Mouse (Mus musculus): ENCODE data around the gene Iqgap2. TPM values are rescaled to one million over a fixed set of nuclear protein-coding genes. Genes with fewer than 3 reads are reported as not detected.

The Iqgap2 gene
- polyA plus RNA-seq, 1 experiment, result 15.5 TPM

- peaks cover 2% of the 10 kb centered on the region; the same call in 1 of the 2 replicates for H3K4me1 ChIP-seq (ENCODE audit: control insufficient read depth, insufficient read depth, low read length)
- H3K4me3 ChIP-seq (replicated peaks; ENCODE audit: control insufficient read depth, low read depth, low read length), result peak overlapping the region; percentile 63
- peak overlapping the region; percentile 89 for H3K27ac ChIP-seq (ENCODE audit: control insufficient read depth, insufficient read depth, low read depth, low read length, poor library complexity)
- TF ChIP-seq POLR2A (IDR thresholded peaks at IDR 0.05; ENCODE audit: borderline replicate concordance, control insufficient read depth, low read depth, low read length) (0 out of 2 replicates have a peak, but pooled peaks have one; percentile 9), CTCF (IDR thresholded peaks at IDR 0.05; ENCODE audit: control insufficient read depth, insufficient read depth, low read length) (peak; percentile 49)
- under 1% methylated on average over 33 of the region's 33 CpGs for WGBS
Measured at GRCm38 (mm10) chr13:95890851-95891471, 761 bp downstream of the Iqgap2 start.

- WGBS, result 44% methylated on average over 8 of the region's 8 CpGs
- TF ChIP-seq CTCF (IDR thresholded peaks at IDR 0.05; ENCODE audit: control insufficient read depth, insufficient read depth, low read length) (no peak), POLR2A (IDR thresholded peaks at IDR 0.05; ENCODE audit: borderline replicate concordance, control insufficient read depth, low read depth, low read length) (no peak)
- H3K4me1 ChIP-seq (ENCODE audit: control insufficient read depth, insufficient read depth, low read length), result peaks cover 2% of the 10 kb centered on the region; the same call in 1 of the 2 replicates
- peak overlapping the region; percentile 3 for H3K4me3 ChIP-seq (replicated peaks; ENCODE audit: control insufficient read depth, low read depth, low read length)
- no peak overlapping the region for H3K27ac ChIP-seq (ENCODE audit: control insufficient read depth, insufficient read depth, low read depth, low read length, poor library complexity)
Measured at GRCm38 (mm10) chr13:95889981-95890545, 1.7 kb downstream of the Iqgap2 start.

GRCm38 (mm10) chr13:95889366-95889765 is 2.4 kb downstream of the Iqgap2 start:
- TF ChIP-seq CTCF (IDR thresholded peaks at IDR 0.05; ENCODE audit: control insufficient read depth, insufficient read depth, low read length) (no peak), POLR2A (IDR thresholded peaks at IDR 0.05; ENCODE audit: borderline replicate concordance, control insufficient read depth, low read depth, low read length) (no peak)
- no peak overlapping the region for H3K4me3 ChIP-seq (replicated peaks; ENCODE audit: control insufficient read depth, low read depth, low read length)
- 80% methylated on average over 10 of the region's 10 CpGs for WGBS
- H3K27ac ChIP-seq (ENCODE audit: control insufficient read depth, insufficient read depth, low read depth, low read length, poor library complexity), result no peak overlapping the region
- H3K4me1 ChIP-seq (ENCODE audit: control insufficient read depth, insufficient read depth, low read length), result peaks cover 2% of the 10 kb centered on the region; the same call in 1 of the 2 replicates

DNA sequence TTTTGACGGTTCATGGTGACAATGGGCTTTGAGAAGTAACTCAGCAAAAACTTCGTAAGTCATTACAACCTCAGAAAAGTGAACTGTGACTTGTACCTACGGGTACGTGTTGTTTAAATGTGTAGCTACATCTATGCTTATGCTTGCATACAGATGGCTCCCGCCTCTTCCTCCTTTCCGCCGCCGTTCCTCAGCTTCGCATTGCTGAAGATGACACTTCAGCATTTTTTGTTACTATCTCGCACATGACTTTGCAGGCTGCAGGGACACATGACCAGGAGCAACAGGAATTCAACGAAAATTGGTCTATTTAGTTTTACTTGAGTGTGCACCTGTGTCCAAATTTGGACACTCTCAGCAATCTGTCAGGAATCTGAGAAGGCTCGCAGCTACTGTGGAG is 3.1 kb downstream of the Iqgap2 start:
- Histone ChIP-seq H3K4me1 (ENCODE audit: control insufficient read depth, insufficient read depth, low read length) (peaks cover 4% of the 10 kb centered on the region; the same call in 1 of the 2 replicates), H3K4me3 (replicated peaks; ENCODE audit: control insufficient read depth, low read depth, low read length) (no peak overlapping the region), H3K27ac (ENCODE audit: control insufficient read depth, insufficient read depth, low read depth, low read length, poor library complexity) (no peak overlapping the region)
- TF ChIP-seq CTCF (IDR thresholded peaks at IDR 0.05; ENCODE audit: control insufficient read depth, insufficient read depth, low read length) (no peak), POLR2A (IDR thresholded peaks at IDR 0.05; ENCODE audit: borderline replicate concordance, control insufficient read depth, low read depth, low read length) (no peak)
- WGBS, result 54% methylated on average over 12 of the region's 12 CpGs

GRCm38 (mm10) chr13:95888170-95888569 is 3.6 kb downstream of the Iqgap2 start:
- no peak overlapping the region for H3K27ac ChIP-seq (ENCODE audit: control insufficient read depth, insufficient read depth, low read depth, low read length, poor library complexity)
- no peak for TF ChIP-seq CTCF (IDR thresholded peaks at IDR 0.05; ENCODE audit: control insufficient read depth, insufficient read depth, low read length)
- WGBS, result 47% methylated on average over 4 of the region's 4 CpGs
- peaks cover 4% of the 10 kb centered on the region; the same call in 1 of the 2 replicates for H3K4me1 ChIP-seq (ENCODE audit: control insufficient read depth, insufficient read depth, low read length)
- H3K4me3 ChIP-seq (replicated peaks; ENCODE audit: control insufficient read depth, low read depth, low read length), result no peak overlapping the region

GRCm38 (mm10) chr13:95887375-95887774 is 4.3 kb downstream of the Iqgap2 start:
- H3K27ac ChIP-seq (ENCODE audit: control insufficient read depth, insufficient read depth, low read depth, low read length, poor library complexity), result no peak overlapping the region
- no peak overlapping the region for H3K4me3 ChIP-seq (replicated peaks; ENCODE audit: control insufficient read depth, low read depth, low read length)
- 74% methylated on average over 7 of the region's 7 CpGs for WGBS
- peaks cover 2% of the 10 kb centered on the region; the same call in 1 of the 2 replicates for H3K4me1 ChIP-seq (ENCODE audit: control insufficient read depth, insufficient read depth, low read length)
- TF ChIP-seq POLR2A (IDR thresholded peaks at IDR 0.05; ENCODE audit: borderline replicate concordance, control insufficient read depth, low read depth, low read length) (no peak), CTCF (IDR thresholded peaks at IDR 0.05; ENCODE audit: control insufficient read depth, insufficient read depth, low read length) (no peak)

DNA sequence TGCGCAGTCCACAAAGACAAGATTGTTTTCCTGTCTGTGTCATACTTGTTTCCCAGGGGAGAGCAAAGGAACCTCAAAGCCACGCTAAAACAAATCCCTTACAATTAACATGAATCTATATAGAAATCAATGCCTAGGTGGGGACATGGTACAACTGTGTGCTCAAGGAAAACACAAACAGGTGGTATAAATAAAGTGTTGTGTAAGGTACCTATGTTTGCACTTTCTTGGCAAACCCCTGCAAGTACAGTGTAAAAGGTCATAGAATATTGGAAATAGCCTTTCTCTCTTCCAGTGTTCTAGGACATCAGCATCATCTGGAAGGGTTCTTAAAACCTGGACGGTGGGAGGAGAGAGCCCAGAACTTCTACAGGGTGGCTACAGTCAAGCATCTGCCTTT is 7.3 kb downstream of the Iqgap2 start:
- TF ChIP-seq CTCF (IDR thresholded peaks at IDR 0.05; ENCODE audit: control insufficient read depth, insufficient read depth, low read length) (no peak), POLR2A (IDR thresholded peaks at IDR 0.05; ENCODE audit: borderline replicate concordance, control insufficient read depth, low read depth, low read length) (no peak)
- 68% methylated on average over 3 of the region's 3 CpGs for WGBS
- Histone ChIP-seq H3K27ac (ENCODE audit: control insufficient read depth, insufficient read depth, low read depth, low read length, poor library complexity) (no peak overlapping the region), H3K4me1 (ENCODE audit: control insufficient read depth, insufficient read depth, low read length) (peaks cover 2% of the 10 kb centered on the region; the same call in 1 of the 2 replicates), H3K4me3 (replicated peaks; ENCODE audit: control insufficient read depth, low read depth, low read length) (no peak overlapping the region)

- WGBS, result 63% methylated on average over 6 of the region's 6 CpGs
- Histone ChIP-seq H3K4me1 (ENCODE audit: control insufficient read depth, insufficient read depth, low read length) (peaks cover 2% of the 10 kb centered on the region; the same call in 1 of the 2 replicates), H3K27ac (ENCODE audit: control insufficient read depth, insufficient read depth, low read depth, low read length, poor library complexity) (no peak overlapping the region), H3K4me3 (replicated peaks; ENCODE audit: control insufficient read depth, low read depth, low read length) (no peak overlapping the region)
- no peak for TF ChIP-seq CTCF (IDR thresholded peaks at IDR 0.05; ENCODE audit: control insufficient read depth, insufficient read depth, low read length)
- TF ChIP-seq POLR2A (IDR thresholded peaks at IDR 0.05; ENCODE audit: borderline replicate concordance, control insufficient read depth, low read depth, low read length), result no peak
Measured at GRCm38 (mm10) chr13:95882001-95882400, 9.7 kb downstream of the Iqgap2 start.

Data from bone marrow, adult 2 months (tissue).